Mouse (Mus musculus): Measurements from ENCODE around the gene Rps18. TPM values are rescaled to one million over a fixed set of nuclear protein-coding genes. Genes with fewer than 3 reads are reported as not detected.
"Not testable (repeated sequence)": the region's sequence is repeated elsewhere in the genome, so short reads cannot be mapped to it uniquely, and the experiment has no call there.

The Rps18 gene
- 100 to 1,000 TPM; 356 to 380 TPM for total RNA-seq (2021)
- long read RNA-seq, experiment 1, transcript Rps18-201 (5 exons, 560 nt) = major isoform, 59 of 65 reads
- long read RNA-seq, experiment 1, partial matches to known transcripts = 0 of 65 reads
- long read RNA-seq, experiment 1, other reads (novel, unspliced or antisense) = 0 of 65 reads
- long read RNA-seq, experiment 2, transcript Rps18-201 (5 exons, 560 nt) = major isoform, 133 of 138 reads
- long read RNA-seq, experiment 2, partial matches to known transcripts = 0 of 138 reads
- long read RNA-seq, experiment 2, other reads (novel, unspliced or antisense) = 3 of 138 reads

GRCm38 (mm10) chr17:33955555-33956214, at the start of gene Rps18, which contains the start of gene Vps52:
Gene Rps18, minus strand, starts transcription at chr17:33956001.
Gene Vps52, plus strand, starts transcription at chr17:33955812.
- peak; percentile 95 to 99 for DNase-seq (ENCODE audit: low spot score in 2 of 2)

GRCm38 (mm10) chr17:34003426-34003825, 47.6 kb upstream of the Rps18 start:
- peak in 1 of 2 experiments; percentile 22 for DNase-seq (ENCODE audit: low spot score in 2 of 2)

- not testable (repeated sequence) for DNase-seq (ENCODE audit: low spot score in 2 of 2)
Measured at GRCm38 (mm10) chr17:34000796-34001195, 45.0 kb upstream of the Rps18 start.

- DNase-seq (ENCODE audit: low spot score in 2 of 2) = peak in 1 of 2 experiments; percentile 72
Measured at GRCm38 (mm10) chr17:34000150-34000537, 44.3 kb upstream of the Rps18 start, which contains the start of gene H2-K1. Gene H2-K1, minus strand, starts transcription at chr17:34000347.

GRCm38 (mm10) chr17:33999341-34000149, 43.7 kb upstream of the Rps18 start:
- DNase-seq (ENCODE audit: low spot score in 2 of 2) = no peak

GRCm38 (mm10) chr17:33998697-33999096, 42.9 kb upstream of the Rps18 start:
- not testable (repeated sequence) for DNase-seq (ENCODE audit: low spot score in 2 of 2)

GRCm38 (mm10) chr17:33997025-33997424, 41.2 kb upstream of the Rps18 start:
- not testable (repeated sequence) for DNase-seq (ENCODE audit: low spot score in 2 of 2)

- no peak for DNase-seq (ENCODE audit: low spot score in 2 of 2)
Measured at GRCm38 (mm10) chr17:33995651-33996050, 39.9 kb upstream of the Rps18 start.

GRCm38 (mm10) chr17:33994959-33995358, 39.2 kb upstream of the Rps18 start:
- no peak for DNase-seq (ENCODE audit: low spot score in 2 of 2)

- DNase-seq (ENCODE audit: low spot score in 2 of 2) = peak; percentile 20 to 59
Measured at GRCm38 (mm10) chr17:33991788-33992664, 36.2 kb upstream of the Rps18 start.

- peak in 1 of 2 experiments; percentile 51 for DNase-seq (ENCODE audit: low spot score in 2 of 2)
Measured at GRCm38 (mm10) chr17:33982136-33982535, 26.3 kb upstream of the Rps18 start.

- DNase-seq (ENCODE audit: low spot score in 2 of 2) = peak; percentile 81 to 90
Measured at GRCm38 (mm10) chr17:33981192-33981909, 25.6 kb upstream of the Rps18 start.

GRCm38 (mm10) chr17:33980181-33981035, 24.6 kb upstream of the Rps18 start:
- no peak for DNase-seq (ENCODE audit: low spot score in 2 of 2)

GRCm38 (mm10) chr17:33979512-33980050, 23.8 kb upstream of the Rps18 start:
- no peak for DNase-seq (ENCODE audit: low spot score in 2 of 2)

GRCm38 (mm10) chr17:33978631-33979031, 22.8 kb upstream of the Rps18 start:
- no peak for DNase-seq (ENCODE audit: low spot score in 2 of 2)

- no peak for DNase-seq (ENCODE audit: low spot score in 2 of 2)
Measured at GRCm38 (mm10) chr17:33977861-33978557, 22.2 kb upstream of the Rps18 start.

GRCm38 (mm10) chr17:33973572-33973971, 17.8 kb upstream of the Rps18 start:
- no peak for DNase-seq (ENCODE audit: low spot score in 2 of 2)

GRCm38 (mm10) chr17:33972691-33973090, 16.9 kb upstream of the Rps18 start:
- DNase-seq (ENCODE audit: low spot score in 2 of 2) = no peak

Data from layer of hippocampus, postnatal 14 days (tissue).